33 mouse cellular contexts compared by ENCODE assay signal in genomic region chr4:22500172-22500571, GRCm38 (mm10). TPM values are rescaled to one million over a fixed set of nuclear protein-coding genes. Genes with fewer than 3 reads are reported as not detected.
"Had no signal": no experiment of that assay in that cellular context is flagged by ENCODE, and none has a peak within 500 bp of the region (broad histone marks: within the 10 kb centered on the region; RNA-seq: fewer than 3 reads in every experiment).

No protein-coding gene starts in this region.

- ATAC-seq: hindbrain, postnatal 0 days; intestine, embryonic 16.5 days had no signal

- H3K4me1 ChIP-seq: liver, embryonic 13.5 days had no signal

- H3K27me3 ChIP-seq: hindbrain, embryonic 12.5 days had no signal

- H3K36me3 ChIP-seq: heart, embryonic 13.5 days; heart, embryonic 15.5 days; hindbrain, embryonic 12.5 days; hindbrain, embryonic 15.5 days; kidney, embryonic 15.5 days; limb, embryonic 13.5 days; limb, embryonic 15.5 days; liver, embryonic 13.5 days had no signal

- H3K9ac ChIP-seq: heart, embryonic 13.5 days; heart, embryonic 15.5 days; hindbrain, embryonic 12.5 days; hindbrain, embryonic 15.5 days; kidney, embryonic 15.5 days; limb, embryonic 13.5 days; limb, embryonic 15.5 days; liver, embryonic 13.5 days had no signal

- H3K9me3 ChIP-seq: heart, embryonic 15.5 days; hindbrain, embryonic 12.5 days; hindbrain, embryonic 15.5 days; kidney, embryonic 15.5 days; limb, embryonic 13.5 days; limb, embryonic 15.5 days; liver, embryonic 13.5 days had no signal

- DNase-seq: gastrocnemius, postnatal 14 days; gastrocnemius, postnatal 36 days; heart, adult 2 months; heart, postnatal 14 days; heart, postnatal 36 days; kidney, adult 11 months; kidney, adult 2 months; kidney, adult 9 months; kidney, postnatal 14 days; kidney, postnatal 36 days; layer of hippocampus, adult 9-11 months; layer of hippocampus, postnatal 36 days; left cerebral cortex, postnatal 4 days; liver, embryonic 13.5 days had no signal

- H3K4me3 ChIP-seq: heart, adult 2 months; heart, embryonic 13.5 days; heart, embryonic 15.5 days; hindbrain, embryonic 12.5 days; hindbrain, embryonic 15.5 days; kidney, embryonic 15.5 days; limb, embryonic 13.5 days; limb, embryonic 15.5 days; liver, embryonic 13.5 days had no signal

- H3K4me2 ChIP-seq: heart, embryonic 11.5 days; heart, embryonic 13.5 days; heart, embryonic 15.5 days; hindbrain, embryonic 12.5 days; hindbrain, embryonic 15.5 days; kidney, embryonic 15.5 days; limb, embryonic 13.5 days; limb, embryonic 15.5 days; liver, embryonic 13.5 days had no signal

- H3K27ac ChIP-seq: heart, adult 2 months; heart, embryonic 13.5 days; heart, embryonic 15.5 days; hindbrain, embryonic 12.5 days; hindbrain, embryonic 15.5 days; hindbrain, postnatal 0 days; kidney, embryonic 15.5 days; kidney, postnatal 0 days; limb, embryonic 13.5 days; limb, embryonic 15.5 days; liver, embryonic 13.5 days had no signal

RNA-seq across cellular contexts. Expression of gene Pou3f2, which starts 12.0 kb away (rescaled TPM):
- total RNA-seq: gastrocnemius, adult 18-20 months; gastrocnemius, adult 8-10 months; gastrocnemius, postnatal 36 days; heart, adult 2 months; heart, postnatal 14 days; heart, postnatal 36 days; hematopoietic stem cell, adult 5-6 weeks; liver, adult 2 months had no signal
- polyA plus RNA-seq: gonadal fat pad, adult 2 months; heart, adult 2 months; heart, postnatal 0 days; intestine, embryonic 14.5 days; intestine, embryonic 16.5 days; kidney, adult 2 months; kidney, postnatal 0 days; large intestine, adult 2 months; liver, adult 2 months had no signal
